Mouse (Mus musculus): Measurements from ENCODE around the gene Cdc25b.
A peak's percentile ranks its signal among the peaks of the same experiment; 100 is the strongest.
"Not testable (repeated sequence)": the region's sequence is repeated elsewhere in the genome, so short reads cannot be mapped to it uniquely, and the experiment has no call there.

Cdc25b gene

GRCm38 (mm10) chr2:131225178-131225577 is 38.4 kb downstream of the Cdc25b start:
- DNase-seq (ENCODE audit: low spot score in 2 of 2), result no peak

- DNase-seq (ENCODE audit: low spot score in 2 of 2), result not testable (repeated sequence)
These were observed 39.9 kb downstream of the Cdc25b start for GRCm38 (mm10) chr2:131226669-131227068.

- no peak for DNase-seq (ENCODE audit: low spot score in 2 of 2)
These were observed 40.5 kb downstream of the Cdc25b start for GRCm38 (mm10) chr2:131227243-131227642.

- DNase-seq (ENCODE audit: low spot score in 2 of 2), result no peak
These were observed 45.8 kb downstream of the Cdc25b start for GRCm38 (mm10) chr2:131232558-131232957.

- peak; percentile 91 to 93 for DNase-seq (ENCODE audit: low spot score in 2 of 2)
These were observed 46.8 kb downstream of the Cdc25b start, which contains the start of gene Mavs for GRCm38 (mm10) chr2:131233307-131234126. Mavs (plus strand) TSS chr2:131234063.

GRCm38 (mm10) chr2:131234127-131234650 is 47.4 kb downstream of the Cdc25b start:
- no peak for DNase-seq (ENCODE audit: low spot score in 2 of 2)

GRCm38 (mm10) chr2:131234970-131235635 is 48.4 kb downstream of the Cdc25b start:
- no peak for DNase-seq (ENCODE audit: low spot score in 2 of 2)

- DNase-seq (ENCODE audit: low spot score in 2 of 2), result no peak
These were observed 55.4 kb downstream of the Cdc25b start for GRCm38 (mm10) chr2:131242180-131242579.

- DNase-seq (ENCODE audit: low spot score in 2 of 2), result no peak
These were observed 56.2 kb downstream of the Cdc25b start for GRCm38 (mm10) chr2:131242929-131243328.
